9 mouse cellular contexts compared by ENCODE assay signal in the genomic region with DNA sequence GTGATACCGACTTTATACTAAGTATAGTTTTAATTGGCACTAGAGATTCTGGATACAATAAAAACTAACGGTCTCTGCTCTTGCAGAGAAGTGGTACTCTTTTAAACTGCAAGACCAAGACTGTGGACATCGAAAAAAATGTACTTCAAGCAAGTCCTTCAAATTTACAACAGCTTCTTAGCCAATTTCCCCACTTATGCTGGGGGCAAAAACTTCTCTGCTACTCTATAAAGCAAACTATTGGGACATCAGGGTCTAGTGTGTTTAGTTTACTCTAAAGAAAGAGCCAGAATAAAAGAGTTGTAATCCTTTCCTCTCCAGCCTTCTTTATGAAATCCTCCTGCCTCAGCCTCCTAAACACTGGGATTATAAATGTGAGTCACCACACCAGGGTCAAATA. TPM values are rescaled to one million over a fixed set of nuclear protein-coding genes. Genes with fewer than 3 reads are reported as not detected.
A peak's percentile ranks its signal among the peaks of the same experiment; 100 is the strongest.
DNase-seq lines count a peak whose midpoint lies in the region; ATAC-seq lines count a peak whose summit lies in the region.
"Had no signal": no experiment of that assay in that cellular context is flagged by ENCODE, and none has a peak within 500 bp of the region (broad histone marks: within the 10 kb centered on the region; RNA-seq: fewer than 3 reads in every experiment).

No protein-coding gene starts in this region.

- no peaks in the 10 kb centered on the region for H3K9me3 ChIP-seq in lung, embryonic 16.5 days (ENCODE audit: control insufficient read depth, low read length)
- no peaks in the 10 kb centered on the region for H3K9me3 ChIP-seq in hindbrain, embryonic 10.5 days
- no peaks in the 10 kb centered on the region for H3K9me3 ChIP-seq in liver, embryonic 15.5 days (replicated peaks)

- no peak overlapping the region for H3K9ac ChIP-seq in lung, embryonic 16.5 days (ENCODE audit: low read length)
- H3K9ac ChIP-seq in liver, embryonic 15.5 days, result no peak overlapping the region

- H3K4me3 ChIP-seq in lung, embryonic 16.5 days (ENCODE audit: low read length), result peak overlapping the region; percentile 13
- H3K4me3 ChIP-seq in hindbrain, embryonic 10.5 days, result peak overlapping the region; percentile 76
- peak overlapping the region; percentile 95; the same call in 1 of the 2 replicates for H3K4me3 ChIP-seq in liver, embryonic 15.5 days (replicated peaks)

- no peak for ATAC-seq in lung, embryonic 16.5 days (ENCODE audit: low read depth)
- ATAC-seq in liver, embryonic 15.5 days (ENCODE audit: insufficient read depth), result no peak
- ATAC-seq in granulocyte monocyte progenitor cell, adult 5-6 weeks (replicated peaks; ENCODE audit: poor library complexity, severe bottlenecking), result no peak

- H3K4me1 ChIP-seq in lung, embryonic 16.5 days (replicated peaks; ENCODE audit: control insufficient read depth, insufficient read depth, low read length), result peaks cover 19% of the 10 kb centered on the region
- H3K4me1 ChIP-seq in hindbrain, embryonic 10.5 days (replicated peaks), result peaks cover 24% of the 10 kb centered on the region
- H3K4me1 ChIP-seq in liver, embryonic 15.5 days (replicated peaks), result peaks cover 32% of the 10 kb centered on the region

- H3K27ac ChIP-seq in lung, embryonic 16.5 days (ENCODE audit: low read length), result no peak overlapping the region
- H3K27ac ChIP-seq in hindbrain, embryonic 10.5 days, result no peak overlapping the region
- no peak overlapping the region for H3K27ac ChIP-seq in liver, embryonic 15.5 days (replicated peaks)

- H3K4me2 ChIP-seq in lung, embryonic 16.5 days (ENCODE audit: low read depth, low read length), result peak overlapping the region; percentile 85
- peak overlapping the region; percentile 78 for H3K4me2 ChIP-seq in liver, embryonic 15.5 days

- DNase-seq in lung, postnatal 14 days, result no peak
- no peak for DNase-seq in hindbrain, embryonic 10.5 days (ENCODE audit: low spot score)
- DNase-seq in embryo, embryonic 11 days, result no peak
- no peak for DNase-seq in layer of hippocampus, adult 8-10 months (ENCODE audit: low spot score in 2 of 2)
- DNase-seq: cerebellum, adult 9-11 months; kidney, adult 18-20 months had no signal

- peaks cover 44% of the 10 kb centered on the region for H3K36me3 ChIP-seq in lung, embryonic 16.5 days (ENCODE audit: control insufficient read depth, insufficient read depth, low read length)
- H3K36me3 ChIP-seq in hindbrain, embryonic 10.5 days, result peaks cover 59% of the 10 kb centered on the region
- peaks cover 56% of the 10 kb centered on the region for H3K36me3 ChIP-seq in liver, embryonic 15.5 days (replicated peaks)

- no peaks in the 10 kb centered on the region for H3K27me3 ChIP-seq in lung, embryonic 16.5 days (ENCODE audit: control insufficient read depth, insufficient read depth, low read depth, low read length)
- H3K27me3 ChIP-seq in hindbrain, embryonic 10.5 days (ENCODE audit: insufficient read depth, poor library complexity, severe bottlenecking), result peaks cover 6% of the 10 kb centered on the region; the same call in 1 of the 2 replicates
- 0 out of 2 replicates have a peak, but pooled peaks cover 2% of the 10 kb centered on the region for H3K27me3 ChIP-seq in liver, embryonic 15.5 days

- 78% methylated on average over 3 of the region's 3 CpGs for WGBS in lung, embryonic 16.5 days
- WGBS in hindbrain, embryonic 10.5 days, result 96% methylated on average over 3 of the region's 3 CpGs
- WGBS in liver, embryonic 15.5 days (ENCODE audit: insufficient replicate concordance), result 84% methylated on average over 3 of the region's 3 CpGs

RNA-seq across cellular contexts. Expression of a gene that starts 2.6 kb away (rescaled TPM):
- 45.0 and 45.3 TPM in 2 replicates for polyA plus RNA-seq in lung, embryonic 16.5 days (2015; fragmentation: Nextera tagmentation; extraction: Ambion mirVana)
- polyA plus RNA-seq in hindbrain, embryonic 10.5 days (2016; fragmentation: Nextera tagmentation; extraction: Ambion mirVana), result 46.9 and 50.1 TPM in 2 replicates
- 11.6 and 12.8 TPM in 2 replicates for polyA plus RNA-seq in liver, embryonic 15.5 days (2015; fragmentation: Nextera tagmentation; extraction: Ambion mirVana)
- 159 and 203 TPM in 2 replicates for total RNA-seq in granulocyte monocyte progenitor cell, adult 5-6 weeks (2014; fragmentation: Nextera tagmentation)
- total RNA-seq in granulocyte monocyte progenitor cell, adult 5-6 weeks (2017), result 124 and 142 TPM in 2 replicates
- 100 to 1,000 TPM; 307 to 352 (median 330) TPM for total RNA-seq in layer of hippocampus, adult 8-10 months (2022)

RNA-seq across cellular contexts. Expression of a gene that starts 27.8 kb away (rescaled TPM):
- 75.3 and 78.6 TPM in 2 replicates for polyA plus RNA-seq in lung, embryonic 16.5 days (2015; fragmentation: Nextera tagmentation; extraction: Ambion mirVana)
- polyA plus RNA-seq in hindbrain, embryonic 10.5 days (2016; fragmentation: Nextera tagmentation; extraction: Ambion mirVana), result 11.4 and 21.5 TPM in 2 replicates
- 4.5 and 5.3 TPM in 2 replicates for polyA plus RNA-seq in liver, embryonic 15.5 days (2015; fragmentation: Nextera tagmentation; extraction: Ambion mirVana)
- 0.38 TPM in 1 of 2 replicates, not detected in the other for total RNA-seq in granulocyte monocyte progenitor cell, adult 5-6 weeks (2014; fragmentation: Nextera tagmentation)
- total RNA-seq in granulocyte monocyte progenitor cell, adult 5-6 weeks (2017), result 0.56 TPM in 1 of 2 replicates, not detected in the other
- under 1 TPM in 3 of 4 experiments, not detected in 1; 0.23 to 0.45 (median 0.32) TPM for total RNA-seq in layer of hippocampus, adult 8-10 months (2022)

RNA-seq across cellular contexts. Expression of a gene that starts 38.9 kb away (rescaled TPM):
- polyA plus RNA-seq in lung, embryonic 16.5 days (2015; fragmentation: Nextera tagmentation; extraction: Ambion mirVana), result not detected in 2 replicates
- not detected in 2 replicates for polyA plus RNA-seq in hindbrain, embryonic 10.5 days (2016; fragmentation: Nextera tagmentation; extraction: Ambion mirVana)
- polyA plus RNA-seq in liver, embryonic 15.5 days (2015; fragmentation: Nextera tagmentation; extraction: Ambion mirVana), result not detected in 2 replicates
- not detected in 2 replicates for total RNA-seq in granulocyte monocyte progenitor cell, adult 5-6 weeks (2014; fragmentation: Nextera tagmentation)
- total RNA-seq in granulocyte monocyte progenitor cell, adult 5-6 weeks (2017), result not detected in 2 replicates
- total RNA-seq in layer of hippocampus, adult 8-10 months (2022), result 10 to 100 TPM; 81.3 to 98.0 (median 88.7) TPM

Comparison
In these comparisons a context has a peak if more than half of its experiments do, and no peak if none do; other contexts are left out.
1. H3K4me3 ChIP-seq: peak in every context shown above with its lines; median percentile 95 in liver, embryonic 15.5 days; 76 in hindbrain, embryonic 10.5 days; 13 in lung, embryonic 16.5 days.